ENCODE assay signal across 8 mouse cellular contexts in the genomic region with DNA sequence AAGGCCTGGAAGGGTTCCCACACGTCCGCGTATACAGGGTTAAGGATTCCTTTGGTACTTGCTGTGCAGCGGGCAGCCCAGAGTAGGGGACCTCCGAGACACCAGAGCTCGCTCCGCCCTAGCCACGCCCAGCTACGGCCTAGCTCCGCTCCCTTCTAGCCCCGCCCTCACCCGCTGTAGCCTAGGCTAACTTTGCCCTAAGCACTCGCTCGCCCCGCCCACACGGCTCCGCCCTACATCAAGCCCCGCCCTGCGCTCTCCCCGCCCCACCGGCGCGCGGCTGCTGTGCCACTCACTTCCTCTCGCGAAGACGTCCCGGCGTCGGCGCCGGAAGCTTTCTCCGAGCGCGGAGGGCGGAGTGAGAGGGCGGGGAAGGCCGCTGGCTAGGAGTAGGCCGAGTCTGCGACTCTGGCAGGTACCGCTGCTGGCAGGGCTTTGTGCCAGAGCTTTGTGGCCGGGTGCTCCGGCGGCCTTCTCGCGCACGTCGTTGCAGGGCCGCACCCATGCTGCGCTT. TPM values are rescaled to one million over a fixed set of nuclear protein-coding genes. Genes with fewer than 3 reads are reported as not detected.
DNase-seq lines count a peak whose midpoint lies in the region; ATAC-seq lines count a peak whose summit lies in the region.

A gene (plus strand): TSS at position 252 of the 514 bp plus-strand sequence.

- peak; percentile 100 for DNase-seq in T-cell, adult 2 months (ENCODE audit: low spot score)
- peak; percentile 98 to 99 for DNase-seq in cerebellum, postnatal 36 days
- peak; percentile 99 to 100 for DNase-seq in frontal cortex, postnatal 36 days (ENCODE audit: low spot score in 2 of 2)
- DNase-seq in left cerebral cortex, adult 11 months (ENCODE audit: low spot score) = peak; percentile 100
- peak; percentile 100 for DNase-seq in lung, postnatal 4 days
- peak; percentile 95 for DNase-seq in retina, postnatal 7 days (ENCODE audit: low read depth, low spot score)
- peak; percentile 98 for DNase-seq in urinary bladder, adult 2 months (ENCODE audit: low spot score)

- peak within 1 kb of the TSS; percentile 87 for H3K4me2 ChIP-seq in hindbrain, embryonic 15.5 days

- H3K4me3 ChIP-seq in hindbrain, embryonic 15.5 days = peak within 1 kb of the TSS; percentile 89

- H3K27ac ChIP-seq in hindbrain, embryonic 15.5 days (replicated peaks) = peak within 1 kb of the TSS; percentile 90

- H3K9me3 ChIP-seq in hindbrain, embryonic 15.5 days = no peaks in the 10 kb centered on the region

- H3K27me3 ChIP-seq in hindbrain, embryonic 15.5 days = no peaks in the 10 kb centered on the region

- peak within 1 kb of the TSS; percentile 96 for H3K9ac ChIP-seq in hindbrain, embryonic 15.5 days

- peaks cover 28% of the 10 kb centered on the region for H3K4me1 ChIP-seq in hindbrain, embryonic 15.5 days (replicated peaks)

- peaks cover 10% of the 10 kb centered on the region for H3K36me3 ChIP-seq in hindbrain, embryonic 15.5 days

- WGBS in hindbrain, embryonic 15.5 days = under 1% methylated on average over 47 of the region's 50 CpGs

- ATAC-seq in hindbrain, embryonic 15.5 days (ENCODE audit: low FRiP score, low read depth) = peak; percentile 99

RNA-seq across cellular contexts. Expression of the gene that starts here (rescaled TPM):
- 99.4 and 104 TPM in 2 replicates for polyA plus RNA-seq in hindbrain, embryonic 15.5 days (2015; fragmentation: Nextera tagmentation; extraction: Ambion mirVana)
- polyA plus RNA-seq in urinary bladder, adult 2 months (2012; rRNA removed) = 74.7 and 76.4 TPM in 2 replicates

Comparison
In these comparisons a context has a peak if more than half of its experiments do, and no peak if none do; other contexts are left out.
1. Peak in every context shown above with its lines: DNase-seq, ATAC-seq, H3K4me3 ChIP-seq and H3K27ac ChIP-seq.